Mouse (Mus musculus): ENCODE measurements around the gene Sgip1. TPM values are rescaled to one million over a fixed set of nuclear protein-coding genes. Genes with fewer than 3 reads are reported as not detected.

The Sgip1 gene
- total RNA-seq (2021) = 1 to 10 TPM; 1.7 to 2.9 TPM
- long read RNA-seq, experiment 1 = 0 reads
- long read RNA-seq, experiment 2 = 0 reads

DNA sequence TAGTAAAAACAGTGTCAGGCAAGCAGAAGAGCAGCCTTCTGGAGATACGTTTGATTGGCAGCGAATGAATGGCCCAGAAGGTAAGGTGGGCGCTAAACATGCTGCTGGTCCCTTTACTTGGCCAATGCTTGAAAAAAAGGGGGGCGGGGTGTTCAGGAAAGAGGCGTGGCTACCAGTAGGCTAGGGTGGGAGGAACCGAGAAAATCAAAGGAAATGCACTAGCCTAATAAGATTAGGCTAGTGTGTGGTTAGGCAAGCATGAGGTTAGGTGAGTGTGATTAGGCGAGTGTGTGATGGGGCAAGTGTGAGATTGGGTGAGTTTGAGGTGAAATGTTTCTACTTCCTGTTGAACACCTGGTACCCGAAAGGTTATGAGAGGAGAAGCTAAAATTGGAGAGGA is at the start of gene Sgip1:
Gene Sgip1, plus strand, starts transcription at position 11 of the 400 bp plus-strand sequence.
- DNase-seq = no peak

- no peak for DNase-seq
Measured at GRCm38 (mm10) chr4:102691402-102691801, 49.7 kb upstream of the Sgip1 start.

GRCm38 (mm10) chr4:102697966-102698365 is 43.1 kb upstream of the Sgip1 start:
- DNase-seq = no peak

DNA sequence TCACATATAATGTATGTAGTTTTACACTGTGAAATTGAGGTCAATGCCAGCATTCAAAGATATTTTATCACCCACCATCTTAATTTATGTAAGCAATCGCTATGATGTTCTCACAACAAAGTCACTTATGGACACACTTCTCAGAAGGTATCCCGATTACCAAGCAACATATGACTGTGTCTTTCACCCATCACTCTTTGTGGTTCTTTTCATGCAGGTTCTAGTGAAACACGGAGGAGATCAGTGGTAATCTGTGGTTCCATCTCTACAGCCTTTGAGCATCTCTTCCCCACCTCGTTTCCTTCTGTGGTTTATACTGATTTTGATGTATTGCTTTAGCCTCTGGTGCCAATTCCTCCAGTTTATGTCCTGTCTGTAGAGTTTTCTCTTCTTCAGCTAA is 29.4 kb upstream of the Sgip1 start:
- DNase-seq = no peak

DNA sequence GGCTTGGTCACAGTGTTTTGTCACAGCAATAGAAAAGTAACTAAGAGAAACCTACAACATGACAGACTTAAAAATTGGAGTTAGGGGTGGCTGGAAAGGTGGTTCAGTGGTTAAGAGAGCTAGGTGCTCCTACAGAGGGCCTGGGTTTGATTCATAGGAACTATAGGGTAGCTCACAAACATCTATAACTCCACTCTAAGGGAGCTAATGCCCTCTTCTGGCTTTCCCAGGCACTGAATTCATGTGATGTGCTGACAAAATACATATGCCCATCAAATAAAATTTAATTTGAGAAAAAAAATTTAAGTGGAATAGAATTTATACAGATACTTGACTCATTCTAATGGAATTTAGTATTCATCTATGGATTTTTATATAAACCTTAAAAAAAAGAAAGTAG is 25.6 kb upstream of the Sgip1 start:
- DNase-seq = no peak

DNA sequence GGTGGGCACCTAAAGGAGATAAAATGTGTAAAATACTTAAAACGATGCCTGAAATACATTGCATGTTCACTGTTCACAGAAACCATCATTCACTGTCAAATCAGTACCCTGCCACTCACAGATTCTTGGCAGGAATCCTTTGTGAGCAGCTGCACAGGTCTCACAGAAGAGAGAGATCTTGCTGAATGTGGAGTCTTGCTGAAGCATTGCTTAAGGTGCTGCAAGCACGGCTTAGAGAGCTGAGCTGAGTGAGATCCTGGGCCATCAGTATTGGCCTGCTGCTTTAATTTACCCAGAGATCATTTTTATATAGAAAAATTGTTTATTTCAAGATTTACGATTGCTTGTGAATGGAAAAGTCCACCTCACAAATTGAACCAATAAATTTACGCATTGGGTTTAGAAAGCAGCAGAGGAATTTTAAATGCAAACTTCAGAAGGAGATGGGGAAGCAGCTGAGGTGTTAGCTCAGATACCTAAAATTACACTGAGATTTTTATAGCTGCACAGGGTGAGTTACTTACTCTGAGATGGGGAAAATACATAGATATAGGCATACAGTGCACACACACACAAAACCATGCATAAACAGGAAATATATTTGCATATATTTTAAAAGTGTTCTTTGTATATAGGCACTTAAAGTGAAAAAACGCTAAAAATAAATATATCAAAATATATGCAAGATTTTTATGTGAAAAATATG is 23.8 kb upstream of the Sgip1 start:
- no peak for DNase-seq

DNA sequence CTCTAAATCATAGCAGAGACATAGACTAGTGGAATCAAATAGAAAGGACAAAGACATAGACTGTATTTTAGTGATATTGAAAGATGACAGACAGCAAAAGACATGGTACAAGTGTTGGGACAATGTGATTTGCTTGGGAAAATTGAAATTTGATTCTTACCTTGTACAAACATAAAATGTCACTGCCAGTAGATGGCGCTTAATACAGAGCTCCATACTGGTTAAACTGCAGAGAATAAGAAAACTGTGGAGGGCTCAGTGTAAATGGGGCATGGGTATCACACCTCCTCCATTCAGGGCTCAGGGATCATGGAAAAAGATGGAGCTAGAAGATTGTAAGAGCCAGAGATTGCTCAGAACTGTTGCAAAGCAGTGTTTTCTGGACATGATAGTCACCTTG is 21.6 kb upstream of the Sgip1 start:
- no peak for DNase-seq

DNA sequence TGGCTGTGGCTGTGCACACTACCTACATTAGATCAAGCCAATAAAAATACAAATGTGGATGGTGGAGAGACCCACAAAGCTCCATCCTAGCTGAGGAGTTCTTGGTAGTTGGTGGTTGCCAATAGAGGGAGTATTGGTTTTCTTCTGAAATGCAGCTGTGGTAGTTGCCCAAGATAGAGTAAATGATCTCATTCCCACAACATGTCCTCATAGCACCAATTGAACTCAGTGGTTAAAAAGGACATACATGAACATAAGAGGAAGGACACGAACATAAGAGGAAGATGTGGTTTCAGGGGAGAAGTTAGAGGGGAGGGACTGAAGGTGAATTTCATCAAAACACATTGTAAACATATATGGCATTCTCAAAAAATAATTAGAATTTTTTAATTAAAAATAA is 21.1 kb upstream of the Sgip1 start:
- DNase-seq = no peak

DNA sequence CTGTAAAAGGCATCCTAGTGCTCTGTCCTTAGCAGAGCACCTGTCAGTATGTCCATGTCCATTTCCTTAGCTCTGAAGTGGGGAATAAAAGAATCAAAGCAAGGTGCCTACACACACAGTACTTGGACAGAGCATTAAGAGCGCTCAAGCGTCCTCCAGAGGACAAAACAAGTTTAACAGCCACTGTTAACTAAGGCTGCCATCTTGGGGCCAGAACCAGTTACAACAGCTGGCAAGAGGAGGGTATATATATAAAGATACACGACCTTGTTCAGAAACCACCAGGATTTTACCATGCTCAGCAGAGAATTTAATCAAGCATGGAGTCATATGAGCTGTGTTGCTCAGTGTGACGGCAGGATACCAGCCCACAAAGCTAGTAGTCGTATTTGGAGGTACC is 16.7 kb upstream of the Sgip1 start:
- DNase-seq = no peak

GRCm38 (mm10) chr4:102730976-102731375 is 10.1 kb upstream of the Sgip1 start:
- DNase-seq = no peak

DNA sequence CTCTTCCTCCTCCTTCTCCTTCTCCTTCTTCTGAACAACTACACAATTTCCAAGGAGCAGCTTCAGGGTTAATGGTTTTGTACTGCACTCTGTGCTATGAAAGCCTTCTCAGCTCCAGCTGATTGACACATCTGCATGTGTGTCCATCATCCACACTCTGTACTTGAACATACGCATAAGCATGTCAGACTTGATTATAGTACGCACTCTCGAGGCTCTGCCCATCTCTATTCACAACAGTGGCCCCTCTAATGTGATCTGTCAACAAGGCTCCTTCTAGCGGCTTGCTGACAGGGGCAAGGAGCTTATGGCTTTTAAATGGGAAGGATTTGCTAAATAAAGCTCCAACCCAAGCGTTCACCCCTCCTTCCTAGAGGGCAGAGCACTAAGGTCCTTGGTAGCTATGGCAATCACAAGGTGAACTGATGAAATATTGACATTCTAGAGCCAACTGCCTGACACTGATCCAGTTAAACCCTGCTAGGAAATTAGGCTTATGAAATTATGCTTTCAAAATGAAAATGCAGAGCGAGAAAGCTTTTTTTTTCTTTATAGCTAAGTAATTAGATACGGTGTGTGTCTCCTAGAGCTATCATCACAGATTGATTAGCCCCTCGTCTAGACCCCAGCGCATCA is 7.0 kb upstream of the Sgip1 start:
- no peak for DNase-seq

GRCm38 (mm10) chr4:102753334-102754090 is 12.4 kb downstream of the Sgip1 start:
- no peak for DNase-seq

DNA sequence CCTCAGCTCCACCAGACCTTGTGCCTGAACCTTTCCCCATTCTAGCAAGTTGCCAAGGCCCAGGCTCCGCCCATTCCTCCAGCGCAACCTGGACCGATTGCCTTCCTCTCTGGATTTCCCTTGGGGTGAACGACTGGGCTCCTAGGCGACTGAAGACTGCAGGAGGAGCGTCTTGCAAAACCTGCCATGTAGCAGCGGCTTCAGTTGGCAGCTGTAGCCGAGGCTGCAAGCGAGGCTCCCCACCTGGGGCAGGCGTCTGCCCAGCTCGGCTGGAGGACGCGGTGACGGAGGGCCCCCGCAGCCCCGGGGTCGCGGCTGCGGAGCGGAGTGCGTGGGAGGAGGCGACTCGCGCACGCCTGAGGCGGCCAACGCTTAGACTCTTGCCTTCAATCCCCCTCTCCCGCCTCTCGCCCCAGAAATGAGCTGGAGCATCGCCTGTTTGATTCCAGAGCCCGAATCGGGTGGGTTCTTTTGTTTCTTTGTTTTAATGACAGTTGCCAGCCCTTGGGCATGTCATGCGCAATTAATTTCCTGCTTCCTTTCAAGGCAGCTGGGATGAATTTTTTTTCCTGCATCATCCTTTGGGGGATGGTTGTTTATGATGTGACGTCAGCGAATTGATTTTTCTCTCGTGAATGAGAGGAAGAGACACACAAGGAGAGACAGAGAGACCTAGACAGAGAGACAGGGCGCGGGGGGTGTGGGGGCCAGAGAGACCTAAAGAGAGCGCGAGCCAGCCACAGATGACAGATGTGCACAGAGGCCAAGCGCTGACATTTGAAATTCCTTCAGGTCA is 18.2 kb downstream of the Sgip1 start:
- peak; percentile 16 for DNase-seq

- peak; percentile 48 for DNase-seq
Measured at GRCm38 (mm10) chr4:102760042-102760821, 19.1 kb downstream of the Sgip1 start.

GRCm38 (mm10) chr4:102762075-102762474 is 21.0 kb downstream of the Sgip1 start:
- DNase-seq = no peak

DNA sequence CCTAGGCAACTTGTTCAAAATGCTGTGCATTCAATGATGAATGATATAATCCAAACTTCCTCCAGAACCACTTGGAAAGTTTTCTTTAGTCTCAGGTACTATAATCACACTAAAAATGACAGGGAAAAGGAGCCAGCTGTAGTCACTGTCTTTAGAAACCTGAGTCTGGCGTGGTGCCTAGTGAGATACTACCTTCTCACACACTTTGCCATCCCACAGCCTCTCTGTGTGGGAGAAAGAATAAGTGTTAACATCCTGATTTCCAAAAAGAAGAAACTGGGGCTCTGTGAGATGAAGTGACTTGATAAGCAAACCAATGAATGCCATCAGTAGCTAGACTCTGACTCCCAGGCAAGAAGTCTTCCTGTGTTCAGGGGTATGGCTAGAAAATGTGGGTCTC is 28.0 kb downstream of the Sgip1 start:
- no peak for DNase-seq

DNA sequence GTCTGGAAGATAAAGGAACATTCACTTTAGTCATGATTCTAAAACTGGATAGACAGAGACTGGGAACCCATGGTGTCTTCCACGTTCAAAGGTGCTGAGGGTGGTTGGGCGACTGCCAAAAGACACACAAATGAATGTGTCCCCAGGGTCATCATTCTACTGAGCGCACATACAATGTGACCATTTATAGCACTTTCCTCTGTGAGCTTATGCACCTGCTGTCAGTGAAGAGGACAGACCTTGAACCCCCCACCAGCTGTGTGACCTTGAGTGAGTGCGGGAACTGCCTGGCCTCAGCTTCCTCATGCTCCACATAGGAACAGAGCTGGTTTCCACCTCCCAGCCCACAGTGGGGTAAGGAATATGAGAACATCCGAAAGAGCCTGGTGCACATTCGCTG is 28.8 kb downstream of the Sgip1 start:
- DNase-seq = no peak

- no peak for DNase-seq
Measured at GRCm38 (mm10) chr4:102771598-102772357, 30.7 kb downstream of the Sgip1 start.

GRCm38 (mm10) chr4:102773225-102773624 is 32.1 kb downstream of the Sgip1 start:
- no peak for DNase-seq

- no peak for DNase-seq
Measured at GRCm38 (mm10) chr4:102773841-102774240, 32.7 kb downstream of the Sgip1 start.

GRCm38 (mm10) chr4:102774549-102774948 is 33.5 kb downstream of the Sgip1 start:
- no peak for DNase-seq

All from gastrocnemius, postnatal 10 days (tissue).